Mouse (Mus musculus) limb, embryonic 12.5 days (tissue): ENCODE results near the gene Crtc3. TPM values are rescaled to one million over a fixed set of nuclear protein-coding genes. Genes with fewer than 3 reads are reported as not detected.

ENCODE experiments used
- ATAC-seq: fragments of 200-750 bp; cut with Nextera tagmentation; 2 replicates; pipeline ENCODE4 v1.8.0; 2017; ENCODE audit warnings: low read depth, moderate TSS enrichment; ENCODE audit not compliant: insufficient number of reproducible peaks, insufficient read depth, low FRiP score, low TSS enrichment
- H3K27ac ChIP-seq: fragments of 300-500 bp; sonication (generic); 2 replicates; pipeline ENCODE4 v1.5.1; 2016; ENCODE audit warnings: mild to moderate bottlenecking, moderate library complexity
- H3K27me3 ChIP-seq: fragments of 300-500 bp; sonication (generic); 2 replicates; pipeline ENCODE4 v1.6.1; 2016; ENCODE audit warnings: mild to moderate bottlenecking, moderate library complexity
- H3K36me3 ChIP-seq: fragments of 300-500 bp; sonication (generic); 2 replicates; pipeline ENCODE4 v1.6.1; 2016; ENCODE audit warnings: mild to moderate bottlenecking, moderate library complexity
- H3K4me1 ChIP-seq: fragments of 300-500 bp; sonication (generic); replicated peaks from 2 replicates; pipeline ENCODE4 v1.6.1; 2016
- H3K4me2 ChIP-seq: fragments of 300-500 bp; sonication (generic); 2 replicates; pipeline ENCODE4 v1.6.1; 2016; ENCODE audit warnings: mild to moderate bottlenecking, moderate library complexity
- H3K4me3 ChIP-seq: fragments of 300-500 bp; sonication (generic); replicated peaks from 2 replicates; pipeline ENCODE4 v1.5.1; 2016; ENCODE audit warnings: mild to moderate bottlenecking
- H3K9ac ChIP-seq: fragments of 300-500 bp; sonication (generic); replicated peaks from 2 replicates; pipeline ENCODE4 v1.6.1; 2016; ENCODE audit warnings: mild to moderate bottlenecking, moderate library complexity
- H3K9me3 ChIP-seq: fragments of 300-500 bp; sonication (generic); 2 replicates; pipeline ENCODE4 v1.6.1; 2016; ENCODE audit warnings: mild to moderate bottlenecking, moderate library complexity
- WGBS: fragments of 180-500 bp; shearing (Covaris S2); methylation state at CpG from one replicate; pipeline ENCODE4 v1.1.7; 2016; 5-methylcytosine and 5-hydroxymethylcytosine counted together
- polyA plus RNA-seq: library from polyadenylated mRNA; unstranded; fragments of >200 nt; fragmentation: Nextera tagmentation; extraction: Ambion mirVana; gene quantifications from 2 replicates; pipeline ENCODE4 v1.2.1, GENCODE M21; 2016

The Crtc3 gene
- polyA plus RNA-seq, 1 experiment from 2014 or later: 18.5 TPM

GRCm38 (mm10) chr7:80638460-80638859, 50.2 kb downstream of the Crtc3 start:
- ATAC-seq: no peak
- Histone ChIP-seq H3K4me3 (no peak overlapping the region), H3K4me1 (peaks cover 46% of the 10 kb centered on the region), H3K9ac (no peak overlapping the region), H3K27me3 (no peaks in the 10 kb centered on the region), H3K9me3 (no peaks in the 10 kb centered on the region), H3K27ac (no peak overlapping the region), H3K36me3 (no peaks in the 10 kb centered on the region), H3K4me2 (no peak overlapping the region)
- 82% methylated on average over 10 of the region's 10 CpGs for WGBS

- H3K9me3 ChIP-seq: no peaks in the 10 kb centered on the region
- no peak overlapping the region for H3K4me2 ChIP-seq
- H3K27ac ChIP-seq: no peak overlapping the region
- peaks cover 35% of the 10 kb centered on the region for H3K4me1 ChIP-seq
- H3K9ac ChIP-seq: no peak overlapping the region
- H3K27me3 ChIP-seq: no peaks in the 10 kb centered on the region
- H3K36me3 ChIP-seq: no peaks in the 10 kb centered on the region
- no peak for ATAC-seq
- 73% methylated on average over 9 of the region's 9 CpGs for WGBS
- H3K4me3 ChIP-seq: no peak overlapping the region
Observed at GRCm38 (mm10) chr7:80636953-80637800, 51.5 kb downstream of the Crtc3 start.

GRCm38 (mm10) chr7:80636288-80636952, 52.3 kb downstream of the Crtc3 start:
- no peaks in the 10 kb centered on the region for H3K27me3 ChIP-seq
- ATAC-seq: no peak
- peaks cover 35% of the 10 kb centered on the region for H3K4me1 ChIP-seq
- H3K36me3 ChIP-seq: no peaks in the 10 kb centered on the region
- H3K4me2 ChIP-seq: no peak overlapping the region
- 60% methylated on average over 17 of the region's 17 CpGs for WGBS
- no peaks in the 10 kb centered on the region for H3K9me3 ChIP-seq
- no peak overlapping the region for H3K4me3 ChIP-seq
- no peak overlapping the region for H3K9ac ChIP-seq
- H3K27ac ChIP-seq: no peak overlapping the region

- no peak for ATAC-seq
- no peaks in the 10 kb centered on the region for H3K9me3 ChIP-seq
- no peaks in the 10 kb centered on the region for H3K27me3 ChIP-seq
- no peak overlapping the region for H3K4me3 ChIP-seq
- H3K9ac ChIP-seq: no peak overlapping the region
- no peaks in the 10 kb centered on the region for H3K36me3 ChIP-seq
- no peak overlapping the region for H3K4me2 ChIP-seq
- H3K4me1 ChIP-seq: peaks cover 35% of the 10 kb centered on the region
- H3K27ac ChIP-seq: no peak overlapping the region
- 44% methylated on average over 5 of the region's 5 CpGs for WGBS
Observed at GRCm38 (mm10) chr7:80635866-80636265, 52.8 kb downstream of the Crtc3 start.

GRCm38 (mm10) chr7:80634741-80635140, 53.9 kb downstream of the Crtc3 start:
- H3K4me1 ChIP-seq: peaks cover 24% of the 10 kb centered on the region
- WGBS: 90% methylated on average over 9 of the region's 9 CpGs
- no peak for ATAC-seq

GRCm38 (mm10) chr7:80633635-80634034, 55.0 kb downstream of the Crtc3 start:
- Histone ChIP-seq H3K36me3 (0 out of 2 replicates have a peak, but pooled peaks cover under 1% of the 10 kb centered on the region), H3K4me1 (peaks cover 35% of the 10 kb centered on the region), H3K4me3 (no peak overlapping the region), H3K27ac (no peak overlapping the region), H3K9ac (no peak overlapping the region), H3K27me3 (no peaks in the 10 kb centered on the region), H3K9me3 (no peaks in the 10 kb centered on the region), H3K4me2 (no peak overlapping the region)
- ATAC-seq: no peak
- 92% methylated on average over 2 of the region's 2 CpGs for WGBS

More at GRCm38 (mm10) chr7:80634741-80635140, 53.9 kb downstream of the Crtc3 start:
- no peaks in the 10 kb centered on the region for H3K9me3 ChIP-seq
- H3K27me3 ChIP-seq: no peaks in the 10 kb centered on the region
- no peak overlapping the region for H3K4me3 ChIP-seq
- H3K9ac ChIP-seq: no peak overlapping the region
- no peak overlapping the region for H3K27ac ChIP-seq
- no peaks in the 10 kb centered on the region for H3K36me3 ChIP-seq
- no peak overlapping the region for H3K4me2 ChIP-seq

- H3K4me1 ChIP-seq: peaks cover 37% of the 10 kb centered on the region
- H3K27me3 ChIP-seq: no peaks in the 10 kb centered on the region
- 56% methylated on average over 6 of the region's 6 CpGs for WGBS
- no peak overlapping the region for H3K27ac ChIP-seq
- no peak overlapping the region for H3K4me2 ChIP-seq
- peaks cover 11% of the 10 kb centered on the region; the same call in 1 of the 2 replicates for H3K36me3 ChIP-seq
- no peak overlapping the region for H3K9ac ChIP-seq
- no peak for ATAC-seq
- no peak overlapping the region for H3K4me3 ChIP-seq
- no peaks in the 10 kb centered on the region for H3K9me3 ChIP-seq
Observed at GRCm38 (mm10) chr7:80631993-80632392, 56.7 kb downstream of the Crtc3 start.

- Histone ChIP-seq H3K4me2 (no peak overlapping the region), H3K27ac (0 out of 2 replicates have a peak overlapping the region, but pooled peaks have one; percentile 18), H3K27me3 (no peaks in the 10 kb centered on the region)
Observed at GRCm38 (mm10) chr7:80631405-80631804, 57.3 kb downstream of the Crtc3 start.

GRCm38 (mm10) chr7:80629369-80629768, 59.3 kb downstream of the Crtc3 start:
- WGBS: 48% methylated on average over 12 of the region's 12 CpGs

More at GRCm38 (mm10) chr7:80631405-80631804, 57.3 kb downstream of the Crtc3 start:
- Histone ChIP-seq H3K4me3 (no peak overlapping the region), H3K9ac (no peak overlapping the region; the same call in 1 of the 2 replicates), H3K9me3 (no peaks in the 10 kb centered on the region), H3K36me3 (peaks cover 11% of the 10 kb centered on the region; the same call in 1 of the 2 replicates), H3K4me1 (peaks cover 31% of the 10 kb centered on the region)
- no peak for ATAC-seq
- WGBS: 74% methylated on average over 3 of the region's 3 CpGs

GRCm38 (mm10) chr7:80628708-80629183, 59.9 kb downstream of the Crtc3 start:
- WGBS: 31% methylated on average over 8 of the region's 8 CpGs
- ATAC-seq: 0 out of 2 replicates have a peak, but pooled peaks have one; percentile 37

More at GRCm38 (mm10) chr7:80629369-80629768, 59.3 kb downstream of the Crtc3 start:
- no peak for ATAC-seq
- no peak overlapping the region for H3K4me2 ChIP-seq
- H3K9me3 ChIP-seq: no peaks in the 10 kb centered on the region
- H3K27ac ChIP-seq: 0 out of 2 replicates have a peak overlapping the region, but pooled peaks have one; percentile 17
- H3K27me3 ChIP-seq: no peaks in the 10 kb centered on the region
- peaks cover 29% of the 10 kb centered on the region for H3K4me1 ChIP-seq
- no peak overlapping the region for H3K4me3 ChIP-seq
- H3K36me3 ChIP-seq: peaks cover 16% of the 10 kb centered on the region; the same call in 1 of the 2 replicates
- no peak overlapping the region for H3K9ac ChIP-seq

GRCm38 (mm10) chr7:80626943-80627342, 61.7 kb downstream of the Crtc3 start:
- H3K4me1 ChIP-seq: peaks cover 27% of the 10 kb centered on the region
- no peak overlapping the region for H3K27ac ChIP-seq
- ATAC-seq: no peak
- H3K9me3 ChIP-seq: no peaks in the 10 kb centered on the region
- H3K36me3 ChIP-seq: peaks cover 20% of the 10 kb centered on the region; the same call in 1 of the 2 replicates
- no peak overlapping the region for H3K4me3 ChIP-seq
- no peak overlapping the region for H3K4me2 ChIP-seq
- H3K9ac ChIP-seq: no peak overlapping the region
- 85% methylated on average over 5 of the region's 5 CpGs for WGBS
- H3K27me3 ChIP-seq: no peaks in the 10 kb centered on the region

More at GRCm38 (mm10) chr7:80628708-80629183, 59.9 kb downstream of the Crtc3 start:
- peaks cover 29% of the 10 kb centered on the region for H3K4me1 ChIP-seq
- H3K9ac ChIP-seq: no peak overlapping the region
- H3K27ac ChIP-seq: no peak overlapping the region
- no peaks in the 10 kb centered on the region for H3K27me3 ChIP-seq
- no peak overlapping the region for H3K4me3 ChIP-seq
- H3K36me3 ChIP-seq: peaks cover 19% of the 10 kb centered on the region; the same call in 1 of the 2 replicates
- H3K4me2 ChIP-seq: no peak overlapping the region
- no peaks in the 10 kb centered on the region for H3K9me3 ChIP-seq
